In genomic region chr3:105900716-105901115, GRCm38 (mm10) we compare ENCODE assay signal across 11 mouse cellular contexts. TPM values are rescaled to one million over a fixed set of nuclear protein-coding genes. Genes with fewer than 3 reads are reported as not detected.
DNase-seq lines count a peak whose midpoint lies in the region; ATAC-seq and TF ChIP-seq lines count a peak whose summit lies in the region.
"Had no signal": no experiment of that assay in that cellular context is flagged by ENCODE, and none has a peak within 500 bp of the region (broad histone marks: within the 10 kb centered on the region; RNA-seq: fewer than 3 reads in every experiment).

No protein-coding gene starts in this region.

- H3K4me1 ChIP-seq in thymus, adult 2 months (replicated peaks; ENCODE audit: control insufficient read depth, insufficient read depth, low read length): peaks cover 15% of the 10 kb centered on the region
- no peaks in the 10 kb centered on the region for H3K4me1 ChIP-seq in cerebellum, adult 2 months (ENCODE audit: control insufficient read depth, insufficient read depth, low read length)

- no peak overlapping the region for H3K4me3 ChIP-seq in thymus, adult 2 months (ENCODE audit: control insufficient read depth, insufficient read depth, low read length)
- no peak overlapping the region for H3K4me3 ChIP-seq in cerebellum, adult 2 months (replicated peaks; ENCODE audit: insufficient read depth, low read depth, low read length)
- H3K4me3 ChIP-seq: kidney, embryonic 15.5 days had no signal

- no peaks in the 10 kb centered on the region for H3K36me3 ChIP-seq in thymus, adult 2 months (ENCODE audit: control insufficient read depth, insufficient read depth, low read length)
- H3K36me3 ChIP-seq: kidney, embryonic 15.5 days had no signal

- H3K27me3 ChIP-seq in thymus, adult 2 months (ENCODE audit: control insufficient read depth, insufficient read depth, low read length): no peaks in the 10 kb centered on the region
- H3K27me3 ChIP-seq in cerebellum, adult 2 months (ENCODE audit: control insufficient read depth, insufficient read depth, low read length): no peaks in the 10 kb centered on the region
- H3K27me3 ChIP-seq: kidney, embryonic 15.5 days had no signal

- DNase-seq in thymus, postnatal 0 days (ENCODE audit: low spot score): peak; percentile 62
- no peak for DNase-seq in thymus, adult 2 months
- DNase-seq in skeletal muscle tissue, adult 2 months (ENCODE audit: low read depth, low spot score): peak; percentile 27
- no peak for DNase-seq in frontal cortex, postnatal 25 days (ENCODE audit: low spot score in 2 of 2)
- no peak for DNase-seq in cerebellum, adult 2 months
- no peak for DNase-seq in layer of hippocampus, postnatal 25 days (ENCODE audit: extremely low spot score in 1 of 2, low spot score in 1 of 2)

- 10% methylated on average over 3 of the region's 3 CpGs for WGBS in thymus, adult 2 months
- 82% methylated on average over 3 of the region's 3 CpGs for WGBS in cerebellum, adult 2 months

- no peak for TF ChIP-seq CTCF in thymus, adult 2 months (IDR thresholded peaks at IDR 0.05; ENCODE audit: borderline replicate concordance, control insufficient read depth, extremely low read depth, insufficient read depth, low read length, poor library complexity)
- TF ChIP-seq CTCF in cerebellum, adult 2 months (IDR thresholded peaks at IDR 0.05; ENCODE audit: borderline replicate concordance, insufficient read depth, low read depth, low read length): no peak

- TF ChIP-seq POLR2A in thymus, adult 2 months (IDR thresholded peaks at IDR 0.05; ENCODE audit: control insufficient read depth, extremely low read depth, insufficient read depth, low read length, poor library complexity): no peak
- no peak for TF ChIP-seq POLR2A in cerebellum, adult 2 months (IDR thresholded peaks at IDR 0.05; ENCODE audit: borderline replicate concordance, insufficient read depth, low read length)

- H3K27ac ChIP-seq in thymus, adult 2 months (ENCODE audit: control insufficient read depth, insufficient read depth, low read length): no peak overlapping the region
- no peak overlapping the region for H3K27ac ChIP-seq in cerebellum, adult 2 months (ENCODE audit: insufficient read depth, low read length)
- H3K27ac ChIP-seq: kidney, embryonic 15.5 days had no signal

- peak; percentile 77 to 80 for ATAC-seq in hematopoietic stem cell, adult 5-6 weeks (replicated peaks in 1 of 2; ENCODE audit: insufficient read depth in 1 of 2, low FRiP score in 2 of 2, low TSS enrichment in 1 of 2, low read depth in 1 of 2, poor library complexity in 2 of 2, severe bottlenecking in 2 of 2)
- ATAC-seq: lung, postnatal 0 days had no signal

RNA-seq across cellular contexts. Expression of gene Tmigd3, which starts 30.0 kb away (rescaled TPM):
- 1.4 TPM in 2 replicates for polyA plus RNA-seq in thymus, postnatal 0 days (2015; fragmentation: Nextera tagmentation; extraction: Ambion mirVana)
- 0.82 and 1.1 TPM in 2 replicates for polyA plus RNA-seq in thymus, adult 2 months (2012; rRNA removed)
- total RNA-seq in hematopoietic stem cell, adult 5-6 weeks (2017): 1.8 TPM in 1 of 2 replicates, not detected in the other
- polyA plus RNA-seq in cerebellum, adult 2 months (2012; rRNA removed): 0.52 TPM in 1 of 2 replicates, not detected in the other
- not detected for total RNA-seq in layer of hippocampus, postnatal 25 days (2021)
- total RNA-seq: gastrocnemius, postnatal 4 days; heart, postnatal 25 days had no signal
- polyA plus RNA-seq: kidney, embryonic 15.5 days had no signal

RNA-seq across cellular contexts. Expression of gene Adora3, which starts 30.1 kb away (rescaled TPM):
- 0.33 and 0.82 TPM in 2 replicates for polyA plus RNA-seq in thymus, postnatal 0 days (2015; fragmentation: Nextera tagmentation; extraction: Ambion mirVana)
- polyA plus RNA-seq in thymus, adult 2 months (2012; rRNA removed): 0.68 and 0.90 TPM in 2 replicates
- 0.38 TPM in 1 of 2 replicates, not detected in the other for total RNA-seq in hematopoietic stem cell, adult 5-6 weeks (2017)
- 0.43 and 0.52 TPM in 2 replicates for polyA plus RNA-seq in cerebellum, adult 2 months (2012; rRNA removed)
- total RNA-seq in layer of hippocampus, postnatal 25 days (2021): under 1 TPM; 0.69 to 0.89 TPM
- polyA plus RNA-seq: kidney, embryonic 15.5 days had no signal

RNA-seq across cellular contexts. Expression of gene I830077J02Rik, which starts 31.7 kb away (rescaled TPM):
- 3.7 and 3.9 TPM in 2 replicates for polyA plus RNA-seq in thymus, postnatal 0 days (2015; fragmentation: Nextera tagmentation; extraction: Ambion mirVana)
- polyA plus RNA-seq in thymus, adult 2 months (2012; rRNA removed): 2.6 and 3.7 TPM in 2 replicates
- 3.9 and 7.4 TPM in 2 replicates for total RNA-seq in hematopoietic stem cell, adult 5-6 weeks (2017)
- 0.40 and 0.72 TPM in 2 replicates for polyA plus RNA-seq in cerebellum, adult 2 months (2012; rRNA removed)
- total RNA-seq in layer of hippocampus, postnatal 25 days (2021): 1 to 10 TPM; 1.1 to 1.2 TPM

RNA-seq across cellular contexts. Expression of gene Wdr77, which starts 58.5 kb away (rescaled TPM):
- 89.6 and 103 TPM in 2 replicates for polyA plus RNA-seq in thymus, postnatal 0 days (2015; fragmentation: Nextera tagmentation; extraction: Ambion mirVana)
- polyA plus RNA-seq in thymus, adult 2 months (2012; rRNA removed): 46.1 and 56.1 TPM in 2 replicates
- total RNA-seq in hematopoietic stem cell, adult 5-6 weeks (2017): 40.0 and 44.0 TPM in 2 replicates
- 56.5 and 56.9 TPM in 2 replicates for polyA plus RNA-seq in cerebellum, adult 2 months (2012; rRNA removed)
- total RNA-seq in layer of hippocampus, postnatal 25 days (2021): 10 to 100 TPM; 48.4 to 52.4 TPM

RNA-seq across cellular contexts. Expression of gene Atp5f1, which starts 59.2 kb away (rescaled TPM):
- 612 and 654 TPM in 2 replicates for polyA plus RNA-seq in thymus, postnatal 0 days (2015; fragmentation: Nextera tagmentation; extraction: Ambion mirVana)
- 139 and 148 TPM in 2 replicates for polyA plus RNA-seq in thymus, adult 2 months (2012; rRNA removed)
- total RNA-seq in hematopoietic stem cell, adult 5-6 weeks (2017): 347 and 404 TPM in 2 replicates
- 396 and 419 TPM in 2 replicates for polyA plus RNA-seq in cerebellum, adult 2 months (2012; rRNA removed)
- total RNA-seq in layer of hippocampus, postnatal 25 days (2021): 100 to 1,000 TPM; 289 to 314 TPM

Comparison
In these comparisons a context has a peak if more than half of its experiments do, and no peak if none do; other contexts are left out.
1. DNase-seq: peak in thymus, postnatal 0 days (single experiment) and skeletal muscle tissue, adult 2 months (single experiment); none in thymus, adult 2 months (single experiment), frontal cortex, postnatal 25 days (0 of 2), cerebellum, adult 2 months (0 of 2) and layer of hippocampus, postnatal 25 days (0 of 2).